ENCODE assay signal across 20 mouse cellular contexts in the genomic region with DNA sequence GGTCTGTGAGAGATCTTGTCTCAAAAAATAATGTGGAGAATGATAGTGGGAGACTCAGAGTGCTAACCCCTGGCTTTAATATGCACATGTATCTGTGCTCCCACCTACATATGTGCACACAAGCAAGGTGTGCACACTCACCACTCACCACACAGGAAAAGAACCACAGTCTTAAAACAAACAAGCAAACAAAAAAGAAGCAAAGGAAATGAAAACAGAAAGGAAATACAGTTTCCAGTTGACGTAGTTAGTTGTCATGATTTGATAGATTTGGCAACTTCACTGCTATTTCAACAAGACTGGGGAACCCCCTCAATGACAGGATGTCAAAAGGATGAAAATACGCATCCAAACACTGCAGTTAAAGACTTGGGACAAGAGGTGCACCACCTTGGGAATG. TPM values are rescaled to one million over a fixed set of nuclear protein-coding genes. Genes with fewer than 3 reads are reported as not detected.
"Had no signal": no experiment of that assay in that cellular context is flagged by ENCODE, and none has a peak within 500 bp of the region (broad histone marks: within the 10 kb centered on the region; RNA-seq: fewer than 3 reads in every experiment).

No protein-coding gene starts in this region.

RNA-seq across cellular contexts. Expression of a gene that starts 1.1 kb away (rescaled TPM):
- polyA plus RNA-seq: cortical plate, adult 2 months; embryonic facial prominence, embryonic 10.5 days; embryonic facial prominence, embryonic 11.5 days; embryonic facial prominence, embryonic 12.5 days; embryonic facial prominence, embryonic 13.5 days; embryonic facial prominence, embryonic 14.5 days; embryonic facial prominence, embryonic 15.5 days; erythroblast, embryonic 14.5 days; forebrain, embryonic 10.5 days; forebrain, embryonic 11.5 days; forebrain, embryonic 12.5 days; forebrain, embryonic 13.5 days; forebrain, embryonic 14.5 days; forebrain, embryonic 15.5 days; forebrain, embryonic 16.5 days; forebrain, postnatal 0 days; frontal cortex, adult 2 months; gonadal fat pad, adult 2 months; heart, adult 2 months; heart, embryonic 10.5 days had no signal

RNA-seq across cellular contexts. Expression of a gene that starts 48.1 kb away (rescaled TPM):
- polyA plus RNA-seq: erythroblast, embryonic 14.5 days had no signal
